Mouse (Mus musculus): ENCODE data around the gene Cyp3a16.
"Not testable (repeated sequence)": the region's sequence is repeated elsewhere in the genome, so short reads cannot be mapped to it uniquely, and the experiment has no call there.

The Cyp3a16 gene

DNA sequence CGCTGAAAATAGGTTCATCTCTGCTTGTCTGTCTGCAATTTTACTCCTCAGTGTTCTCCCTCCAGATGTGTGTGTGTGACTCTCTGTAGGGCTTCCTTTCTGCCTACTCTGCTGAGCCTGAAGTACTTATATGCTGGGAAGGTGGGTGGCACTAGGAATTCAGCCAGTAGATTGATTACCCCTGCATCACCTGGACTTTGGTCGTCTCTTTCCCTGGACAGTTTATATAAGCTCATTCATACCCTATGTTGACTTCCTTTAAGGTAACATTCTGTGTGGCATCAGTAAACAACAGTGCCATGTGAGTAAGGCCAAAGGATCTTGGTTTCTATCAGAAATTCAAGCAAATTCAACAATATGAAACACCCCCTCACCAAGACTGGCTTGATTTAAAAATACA is at the start of gene Cyp3a16:
Cyp3a16 (minus strand) TSS at position 101 of the 400 bp plus-strand sequence.
- DNase-seq (ENCODE audit: low read depth, low spot score), result not testable (repeated sequence)

DNA sequence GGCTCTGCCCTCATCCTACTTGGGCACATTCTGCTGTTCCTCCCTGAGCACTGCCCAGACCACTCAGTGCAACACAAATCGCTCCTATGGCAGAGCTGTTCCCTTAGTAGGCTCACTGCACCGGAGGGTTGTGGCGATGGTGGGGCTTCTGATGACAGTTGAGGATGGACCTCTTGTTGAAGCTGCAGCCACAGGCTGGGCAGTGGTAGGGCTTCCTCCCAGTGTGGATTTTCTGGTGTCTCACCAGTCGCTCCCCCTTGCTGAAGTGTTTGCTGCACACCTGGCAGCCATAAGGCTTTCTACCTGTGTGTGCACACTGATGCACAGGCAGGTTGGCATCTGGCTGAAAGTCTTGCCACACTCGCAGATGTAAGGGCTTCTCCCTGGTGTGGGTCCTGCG is 20.8 kb upstream of the Cyp3a16 start:
- no peak for DNase-seq (ENCODE audit: low read depth, low spot score)

DNA sequence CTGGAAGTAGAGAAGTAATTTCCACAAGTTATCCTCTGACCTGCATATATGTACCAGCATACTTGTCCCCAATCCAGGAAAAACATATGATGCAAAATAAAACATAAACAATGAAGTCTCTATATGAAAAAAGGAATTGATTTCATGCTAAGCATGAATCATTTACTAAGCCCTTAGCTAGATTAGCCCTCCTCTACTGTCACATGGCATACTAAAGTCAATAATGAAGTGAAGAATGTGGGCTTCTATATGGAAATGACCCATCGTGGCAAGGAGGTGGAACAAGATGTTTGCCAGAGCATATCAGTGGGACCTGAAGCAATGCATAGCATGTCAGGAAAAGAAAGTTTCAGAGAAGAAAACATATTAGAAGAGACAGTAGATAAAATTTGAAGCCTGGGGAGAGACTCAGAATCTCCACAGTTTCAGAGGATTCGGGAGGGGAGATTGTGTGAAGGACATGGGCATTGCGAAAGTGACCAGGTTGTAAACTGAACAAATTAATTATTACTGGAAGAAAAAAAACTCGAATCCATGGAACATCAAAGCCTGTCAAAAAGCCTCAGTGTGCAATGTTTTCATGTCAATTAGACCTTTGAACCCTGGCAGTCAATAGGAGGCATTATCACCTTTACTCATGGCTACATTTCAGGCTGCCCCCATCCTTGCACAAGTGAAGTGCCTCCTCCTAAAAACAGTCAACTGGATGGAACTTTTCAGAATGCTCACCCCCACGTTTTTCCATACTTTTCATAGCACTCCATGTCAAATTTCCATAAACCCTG is 5.0 kb downstream of the Cyp3a16 start:
- DNase-seq (ENCODE audit: low read depth, low spot score), result no peak

DNA sequence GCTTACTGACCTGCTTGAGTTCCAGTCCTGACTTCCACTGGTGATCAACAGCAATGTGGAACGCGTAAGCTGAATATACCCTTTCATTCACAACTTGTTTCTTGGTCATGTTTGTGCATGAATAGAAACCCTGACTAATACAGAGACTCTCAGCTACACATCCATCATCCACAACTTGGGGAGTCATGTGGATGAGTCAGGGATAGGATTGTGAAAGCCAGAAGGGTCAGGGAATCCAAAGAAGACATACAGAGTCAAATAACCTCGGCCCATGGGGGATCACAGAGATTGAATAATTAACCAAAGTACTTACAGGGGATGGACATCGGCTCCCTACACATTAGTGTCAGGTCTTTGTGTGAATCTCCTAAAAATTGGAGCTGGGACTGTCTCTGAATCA is 7.2 kb downstream of the Cyp3a16 start:
- DNase-seq (ENCODE audit: low read depth, low spot score), result no peak

DNA sequence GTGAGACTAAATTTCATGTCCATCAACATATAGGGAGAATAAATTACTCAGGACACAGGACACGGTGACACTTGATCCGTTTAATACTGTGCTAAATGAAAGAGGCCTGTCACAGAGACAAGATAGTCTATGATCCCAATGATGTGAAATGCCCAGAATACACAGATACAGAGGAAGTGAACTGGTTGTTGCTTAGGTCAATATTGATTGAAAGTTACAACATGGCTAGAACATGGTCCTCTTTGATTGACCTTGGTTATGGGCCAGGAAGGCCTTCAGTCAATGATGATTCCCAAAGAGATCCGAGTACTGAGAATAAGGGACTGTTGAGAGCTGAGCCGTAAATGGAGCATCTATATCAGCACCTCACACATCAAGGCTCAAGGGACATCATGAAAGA is 15.1 kb downstream of the Cyp3a16 start:
- DNase-seq (ENCODE audit: low read depth, low spot score), result no peak

DNA sequence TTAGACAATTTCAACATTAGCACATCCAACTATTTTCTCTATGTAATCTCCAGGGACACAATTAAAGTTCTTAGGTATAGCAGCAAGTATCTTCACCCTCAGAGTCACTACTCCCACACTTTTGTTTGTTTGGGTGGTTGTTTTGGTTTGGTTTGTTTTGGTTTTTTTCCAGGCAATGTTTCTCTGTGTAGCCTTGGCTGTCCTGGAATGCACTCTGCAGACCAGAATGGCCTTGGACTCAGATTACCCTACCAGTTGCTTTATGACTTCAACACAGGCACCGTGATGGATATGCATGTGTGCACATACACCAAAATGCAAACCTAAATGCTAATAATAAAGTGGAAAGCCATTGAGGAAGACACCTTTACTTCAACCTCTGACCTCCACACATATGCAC is 35.8 kb downstream of the Cyp3a16 start:
- no peak for DNase-seq (ENCODE audit: low read depth, low spot score)

DNA sequence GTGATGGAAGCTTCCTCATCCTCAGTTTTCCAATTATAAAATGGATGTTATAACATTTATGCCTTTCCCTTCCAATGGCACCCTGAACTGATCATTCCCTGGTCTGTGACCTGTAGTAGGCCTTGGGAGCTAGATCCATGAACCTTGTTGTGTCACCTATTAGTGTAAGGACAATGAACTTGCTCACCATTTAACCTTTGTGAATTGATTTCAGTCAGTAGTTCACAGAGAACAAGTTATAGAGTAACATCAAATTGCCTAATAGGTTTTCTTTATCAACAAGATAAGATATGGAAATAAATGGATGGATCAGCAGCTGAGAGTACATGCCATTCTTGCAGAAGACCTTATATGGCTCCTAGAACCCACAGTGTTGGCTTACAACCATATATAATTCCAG is 38.5 kb downstream of the Cyp3a16 start:
- DNase-seq (ENCODE audit: low read depth, low spot score), result no peak

DNA sequence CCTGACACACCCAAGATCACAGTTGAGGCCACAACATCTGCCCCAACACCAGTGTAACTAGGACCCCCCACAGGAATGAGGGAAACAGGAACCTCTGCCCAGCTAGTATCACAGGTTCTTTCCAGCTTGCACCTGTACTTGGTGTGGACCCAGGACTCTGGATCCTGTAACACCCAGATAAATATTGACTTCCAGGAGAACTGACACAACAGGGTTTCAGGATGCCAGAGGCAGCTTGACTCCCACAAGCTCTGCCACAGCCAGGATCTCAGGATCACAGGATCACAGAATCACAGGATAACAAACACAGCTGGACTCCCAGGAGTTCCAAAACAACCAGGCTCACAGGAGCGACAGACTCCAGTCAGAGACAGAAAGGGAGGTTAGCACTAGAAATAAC is 47.2 kb downstream of the Cyp3a16 start:
- no peak for DNase-seq (ENCODE audit: low read depth, low spot score)

DNA sequence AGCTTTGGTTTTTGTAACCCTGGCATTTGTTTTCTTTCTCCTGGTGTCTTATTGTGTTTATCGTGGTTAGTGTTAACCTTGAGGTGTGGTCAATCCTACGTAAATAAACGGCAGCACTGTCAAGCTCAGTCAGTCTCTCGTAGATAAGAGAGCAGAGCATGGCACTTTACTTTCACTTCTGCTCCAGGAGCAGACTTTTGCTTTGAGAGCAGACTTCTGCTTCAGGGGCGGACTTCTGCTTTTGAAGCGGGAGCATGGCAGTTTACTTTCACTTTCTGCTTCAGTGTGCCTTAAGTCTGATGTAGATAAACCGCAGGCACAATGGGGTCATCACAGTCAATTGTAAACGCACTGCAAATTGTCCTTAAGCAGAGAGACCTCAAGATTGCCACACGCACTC is 54.1 kb downstream of the Cyp3a16 start:
- DNase-seq (ENCODE audit: low read depth, low spot score), result not testable (repeated sequence)
